Mouse (Mus musculus): ENCODE results near the gene Washc3.

Washc3 gene

DNA sequence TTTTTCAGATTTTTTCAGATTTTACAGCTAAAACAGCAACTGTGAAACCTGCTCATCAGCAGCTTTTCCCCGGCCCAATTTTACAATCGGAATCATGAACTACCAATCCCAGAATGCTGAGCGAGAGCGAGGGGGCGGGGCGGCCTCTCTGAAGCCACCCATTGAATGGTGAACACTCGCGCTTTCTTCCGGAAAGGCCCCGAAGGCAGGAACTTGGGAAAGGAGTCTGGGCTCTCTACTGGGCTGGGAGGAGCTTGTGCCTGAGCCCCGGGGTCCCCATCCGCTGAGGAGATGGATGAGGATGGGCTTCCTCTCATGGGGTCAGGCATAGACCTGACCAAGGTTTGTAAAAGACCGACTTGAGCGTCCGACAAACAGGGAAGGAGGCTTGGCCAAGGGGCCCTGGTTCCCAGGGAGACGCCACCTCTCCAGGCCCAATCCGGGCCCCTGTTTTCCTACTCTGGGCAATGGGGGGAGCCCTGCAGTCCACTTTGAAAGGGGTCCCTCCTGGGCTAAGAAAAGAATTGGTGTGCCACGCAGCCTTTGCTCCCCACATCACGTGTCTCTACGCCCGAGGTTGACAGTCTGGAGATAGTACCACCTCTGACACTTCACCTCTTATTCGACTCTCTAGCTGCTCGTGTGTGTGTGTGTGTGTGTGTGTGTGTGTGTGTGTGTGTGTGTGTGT lies at the start of gene Washc3:
Gene Washc3, plus strand, starts transcription at position 143 of the 688 bp plus-strand sequence.
- peak; percentile 96 for DNase-seq (ENCODE audit: low read depth, low spot score)

DNA sequence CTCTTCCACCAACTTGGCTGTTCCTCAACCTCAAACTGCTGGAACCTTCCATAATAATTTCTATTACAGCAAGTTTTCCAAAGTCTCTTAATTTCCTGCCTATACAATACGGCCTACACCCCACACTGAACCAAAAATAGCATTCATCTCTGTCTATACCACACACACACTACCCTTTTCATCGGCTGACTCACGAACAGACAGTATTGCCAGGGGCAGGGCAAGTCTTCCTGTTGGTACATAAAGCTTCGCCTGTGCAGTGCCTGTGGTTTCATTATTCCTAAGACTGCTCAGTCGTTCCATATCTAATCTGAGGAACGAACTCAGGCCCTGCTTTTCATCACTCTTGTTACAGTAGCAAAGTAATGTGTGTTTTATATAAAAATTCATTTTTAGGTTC lies 49.2 kb upstream of the Washc3 start:
- peak; percentile 39 for DNase-seq (ENCODE audit: low read depth, low spot score)

DNA sequence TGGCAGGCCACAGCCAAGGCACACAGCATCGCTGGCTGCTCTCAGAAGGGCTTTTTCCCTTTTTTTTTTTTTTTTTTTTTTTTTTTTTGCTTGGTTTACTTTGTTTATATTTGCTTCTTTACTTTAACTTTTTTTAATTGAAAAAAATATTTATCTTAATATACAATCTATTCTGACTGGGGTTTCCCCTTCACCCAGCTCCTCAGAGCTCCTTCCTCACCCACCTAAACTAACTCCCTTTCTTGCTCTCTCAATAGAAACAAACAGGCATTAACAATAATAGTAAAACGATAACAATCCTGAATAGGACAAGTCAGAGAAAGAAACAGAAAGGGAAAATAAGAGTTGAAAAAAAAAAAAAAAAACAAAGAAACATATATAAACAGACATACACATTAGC lies 38.8 kb upstream of the Washc3 start:
- DNase-seq (ENCODE audit: low read depth, low spot score) = no peak

DNA sequence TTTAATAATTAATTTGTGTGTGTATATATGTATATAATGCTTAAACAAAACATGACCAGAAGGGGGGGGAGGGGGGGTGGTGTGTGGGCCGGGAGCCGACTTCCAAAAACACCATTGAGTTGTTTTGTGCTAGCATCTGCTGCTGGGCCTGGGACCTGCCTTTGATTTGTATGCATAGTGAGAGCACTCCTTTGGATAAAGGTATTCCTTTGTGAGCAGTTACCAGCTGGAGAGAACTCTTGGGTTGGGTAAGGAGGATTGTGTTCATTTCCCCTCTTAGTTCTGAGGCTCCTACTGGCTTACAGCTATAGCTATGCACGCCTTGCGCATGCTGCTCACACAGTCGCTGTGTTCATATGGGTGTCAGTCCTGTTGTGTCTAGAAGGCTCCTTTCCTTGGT lies 38.2 kb upstream of the Washc3 start:
- no peak for DNase-seq (ENCODE audit: low read depth, low spot score)

DNA sequence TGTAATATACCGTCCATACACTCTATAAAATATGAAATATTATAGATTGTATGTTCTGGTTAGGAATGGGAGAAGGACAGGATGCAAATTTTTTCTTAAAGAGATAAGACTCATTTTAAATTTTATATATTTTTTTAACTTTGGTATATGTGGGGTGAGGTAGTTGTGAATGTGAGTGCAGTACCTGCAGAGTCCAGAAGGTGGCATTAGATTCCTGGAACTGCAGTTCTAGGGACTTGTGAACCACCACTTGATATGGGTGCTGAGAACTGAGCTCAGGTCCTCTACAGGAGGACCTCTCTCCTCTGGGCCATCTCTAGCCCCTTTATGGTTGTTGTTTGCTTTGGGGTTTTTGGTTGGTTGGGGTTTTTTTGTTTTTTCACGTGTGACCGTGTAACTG lies 34.7 kb upstream of the Washc3 start:
- peak; percentile 36 for DNase-seq (ENCODE audit: low read depth, low spot score)

DNA sequence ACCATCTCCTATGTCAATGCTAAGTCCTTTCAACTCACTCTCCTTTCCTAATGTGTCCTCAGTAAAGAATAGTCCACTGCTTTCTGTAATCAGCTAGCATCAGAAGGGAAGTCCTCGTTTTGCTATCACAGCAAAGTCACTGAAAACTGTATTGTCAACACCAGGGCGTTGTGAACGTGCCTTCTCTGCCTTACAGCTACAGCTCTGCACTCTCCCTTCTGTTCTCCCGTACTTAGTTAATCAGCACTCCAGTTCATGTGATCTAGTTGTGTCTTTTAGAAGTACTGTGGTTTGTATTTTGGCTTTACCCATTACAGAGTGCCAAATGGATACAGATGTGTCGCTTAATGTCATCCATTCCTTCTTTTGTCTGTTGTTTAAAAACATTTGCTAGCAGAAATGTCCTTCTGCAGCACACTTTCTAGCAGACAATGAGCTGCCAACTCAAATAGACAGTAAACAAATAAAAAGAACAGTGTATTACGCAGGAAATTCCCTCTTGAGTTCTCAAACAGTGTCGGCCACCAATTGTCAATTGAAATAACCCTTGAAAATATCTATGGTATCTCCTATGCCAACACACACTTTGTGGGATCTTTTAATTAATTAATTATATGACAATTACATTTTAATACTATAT lies 33.3 kb upstream of the Washc3 start:
- DNase-seq (ENCODE audit: low read depth, low spot score) = no peak

DNA sequence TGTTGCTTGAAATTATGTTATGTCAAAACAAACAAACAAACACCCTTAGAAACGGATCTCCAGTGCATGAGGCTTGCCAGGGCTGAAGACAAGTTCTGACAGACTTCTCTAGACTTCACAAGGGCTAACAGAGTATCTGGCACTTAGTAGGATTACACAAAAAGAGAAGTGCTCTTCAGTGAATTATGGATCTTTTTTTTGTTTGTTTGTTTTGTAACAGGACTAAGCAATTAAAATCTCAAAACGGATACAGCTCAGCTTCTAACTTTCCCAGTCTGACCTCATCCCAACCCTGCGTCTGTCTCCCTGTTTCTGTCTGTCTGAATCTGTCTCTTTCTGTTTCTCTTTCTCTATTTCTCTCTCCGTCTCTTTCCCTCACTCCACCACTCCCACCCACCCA lies 352 bp upstream of the Washc3 start:
- DNase-seq (ENCODE audit: low read depth, low spot score) = no peak

DNA sequence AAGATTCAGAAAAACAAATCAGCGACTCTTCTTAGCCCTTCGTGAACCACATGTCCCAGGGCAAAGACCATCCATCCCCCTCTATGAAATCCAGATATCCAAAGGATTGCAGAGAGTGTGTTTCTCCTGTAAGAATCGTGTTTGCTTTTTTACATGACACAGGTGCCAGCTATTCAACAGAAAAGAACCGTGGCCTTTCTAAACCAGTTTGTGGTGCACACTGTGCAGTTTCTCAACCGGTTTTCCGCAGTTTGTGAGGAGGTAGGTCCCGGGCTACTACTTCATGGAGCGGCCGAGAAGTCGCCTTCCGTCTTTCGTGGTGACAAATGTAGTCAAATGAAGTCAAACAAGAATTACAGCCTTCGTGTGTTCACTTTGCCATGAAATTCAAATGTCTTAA lies 757 bp downstream of the Washc3 start:
- no peak for DNase-seq (ENCODE audit: low read depth, low spot score)

DNA sequence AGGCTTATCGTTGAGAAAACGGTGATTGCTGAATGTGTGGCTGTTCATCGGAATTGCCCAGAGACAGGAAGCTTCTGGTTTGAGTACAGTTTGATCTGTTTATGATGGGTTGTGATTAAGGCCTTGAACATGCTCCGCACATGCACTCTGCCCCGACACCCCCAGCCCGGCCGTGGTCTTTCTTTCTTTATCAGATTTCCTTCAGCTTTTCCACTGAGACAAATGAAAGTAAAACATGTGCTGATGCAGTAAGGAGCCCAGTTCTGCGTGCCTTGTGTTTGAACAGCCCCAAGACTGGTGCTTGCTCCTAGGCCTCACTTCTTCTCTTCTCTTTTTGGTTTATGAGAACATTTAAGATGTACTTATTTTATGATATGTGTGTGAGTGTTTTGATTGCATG lies 1.7 kb downstream of the Washc3 start:
- no peak for DNase-seq (ENCODE audit: low read depth, low spot score)

DNA sequence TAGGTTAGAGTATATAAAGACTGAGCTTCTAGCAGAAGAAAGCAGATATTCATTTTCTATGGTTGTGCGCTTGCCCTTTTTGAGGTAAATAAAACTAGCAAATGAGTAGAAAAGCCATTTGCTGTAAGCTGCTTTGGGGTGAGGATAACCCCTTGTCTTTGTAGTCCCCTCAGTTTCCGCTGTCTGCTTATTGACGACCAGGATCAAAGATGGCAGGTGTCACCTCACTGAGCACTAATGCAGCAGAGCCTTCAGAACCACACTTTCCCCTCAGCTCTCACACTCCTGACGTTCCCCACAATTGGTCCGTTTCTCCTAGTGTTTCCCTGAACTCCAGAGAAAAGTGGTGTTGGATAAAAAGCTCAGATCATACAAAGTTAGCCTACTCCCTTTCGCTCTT lies 2.3 kb downstream of the Washc3 start:
- DNase-seq (ENCODE audit: low read depth, low spot score) = no peak

DNA sequence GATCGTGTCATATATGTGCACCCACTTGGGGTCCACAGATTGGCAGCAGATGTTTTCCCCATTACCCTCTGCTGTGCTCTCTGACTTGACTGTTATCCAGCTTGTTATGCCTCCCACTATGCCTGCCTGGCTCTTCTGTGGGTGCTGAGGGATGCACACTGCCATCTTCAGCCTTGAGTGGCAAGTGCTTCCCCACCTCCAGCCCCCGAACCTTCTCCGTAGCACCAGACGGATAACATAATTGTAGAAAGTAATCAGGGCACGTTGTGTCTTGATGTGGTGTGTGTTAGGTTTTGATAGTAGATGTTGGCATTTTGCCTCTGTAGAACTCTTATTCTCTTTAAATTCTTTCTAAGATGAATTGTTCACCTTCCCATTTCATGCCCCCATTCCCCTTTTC lies 11.8 kb downstream of the Washc3 start:
- DNase-seq (ENCODE audit: low read depth, low spot score) = no peak

DNA sequence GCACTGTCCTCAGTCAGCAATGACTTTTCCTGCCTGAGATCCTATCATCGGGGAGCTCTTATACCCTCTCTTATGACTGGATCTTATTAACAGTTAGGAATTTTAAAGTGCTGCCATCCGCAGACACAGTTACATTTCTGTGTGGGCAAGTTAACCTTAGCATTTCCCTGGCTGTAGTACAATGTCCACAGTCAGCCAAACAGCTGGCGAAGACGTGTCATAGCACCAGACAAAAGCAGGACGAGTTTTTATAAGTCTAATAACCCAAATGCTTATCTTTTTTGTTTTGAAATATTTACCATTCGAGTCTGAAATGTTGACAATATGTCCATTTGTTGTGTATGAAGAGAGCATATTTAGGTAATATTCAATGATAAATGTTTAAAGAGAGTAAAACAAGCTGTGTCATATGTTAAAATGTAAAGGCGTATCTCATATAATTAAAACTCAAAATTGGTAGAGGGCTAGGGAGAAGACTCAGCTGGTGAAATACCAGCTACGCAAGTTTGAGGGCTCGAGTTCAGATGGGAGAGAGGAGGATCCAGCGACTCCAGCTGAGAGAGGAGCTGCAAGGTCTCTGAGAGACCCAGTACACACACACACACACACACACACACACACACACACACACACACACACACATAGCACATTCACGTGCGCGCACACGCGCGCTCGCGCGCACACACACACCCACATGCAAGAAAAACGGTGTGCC lies 14.1 kb downstream of the Washc3 start:
- DNase-seq (ENCODE audit: low read depth, low spot score) = no peak

DNA sequence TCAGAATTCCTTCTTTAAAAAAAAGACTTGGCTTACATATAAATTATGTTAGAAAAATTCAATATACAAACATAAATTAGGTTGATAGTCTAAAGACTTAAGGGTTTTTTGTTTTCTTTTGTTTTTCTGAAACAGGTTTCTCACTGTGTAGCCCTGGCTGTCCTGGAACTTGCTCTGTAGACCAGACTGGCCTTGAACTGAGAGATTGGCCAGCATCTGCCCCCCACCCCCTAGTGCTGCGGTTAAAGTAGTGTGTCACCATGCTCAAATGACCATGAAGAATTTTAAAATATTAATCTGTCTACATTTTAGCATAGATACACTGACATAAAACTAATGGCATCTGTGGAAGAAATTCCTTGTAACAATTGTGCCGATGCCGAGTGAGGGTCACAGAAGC lies 17.3 kb downstream of the Washc3 start:
- no peak for DNase-seq (ENCODE audit: low read depth, low spot score)

DNA sequence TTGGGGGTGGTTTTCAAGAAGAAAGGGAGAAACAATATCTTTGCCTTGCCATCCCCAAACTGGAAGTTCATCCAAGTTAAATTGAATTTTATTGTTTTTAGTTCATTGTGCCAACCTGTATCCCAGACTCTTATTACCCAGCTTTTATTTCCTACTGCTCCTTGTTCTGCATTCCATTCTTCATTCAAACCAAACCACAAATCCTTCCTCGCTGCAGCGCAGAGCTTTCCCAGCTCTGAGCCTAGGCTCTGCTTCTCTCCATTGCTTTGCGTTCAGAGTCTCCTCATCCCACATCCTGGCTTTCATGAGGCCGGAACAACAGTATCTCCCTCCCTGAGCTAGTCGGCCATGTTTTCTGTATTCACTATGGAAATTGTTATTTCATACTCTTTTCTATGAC lies 20.8 kb downstream of the Washc3 start:
- no peak for DNase-seq (ENCODE audit: low read depth, low spot score)

DNA sequence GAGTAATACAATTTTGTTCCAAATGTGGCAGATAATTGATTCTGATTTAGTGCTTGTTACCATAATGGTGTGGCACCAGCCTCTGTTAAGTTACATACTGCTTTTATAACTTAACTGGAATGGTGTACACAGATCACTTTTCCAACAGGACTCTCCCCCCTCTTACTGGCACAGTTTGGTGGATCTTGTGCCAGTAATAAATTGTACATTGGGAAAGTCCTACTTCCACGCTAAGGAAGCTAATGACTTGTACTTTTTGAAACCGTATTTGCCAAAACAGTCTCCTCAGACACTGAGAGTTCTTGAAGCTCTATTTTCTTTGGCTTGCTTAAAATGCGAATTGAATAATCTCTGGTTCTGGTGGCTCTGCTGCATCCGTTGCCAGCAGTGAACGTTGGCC lies 24.5 kb downstream of the Washc3 start:
- DNase-seq (ENCODE audit: low read depth, low spot score) = no peak

DNA sequence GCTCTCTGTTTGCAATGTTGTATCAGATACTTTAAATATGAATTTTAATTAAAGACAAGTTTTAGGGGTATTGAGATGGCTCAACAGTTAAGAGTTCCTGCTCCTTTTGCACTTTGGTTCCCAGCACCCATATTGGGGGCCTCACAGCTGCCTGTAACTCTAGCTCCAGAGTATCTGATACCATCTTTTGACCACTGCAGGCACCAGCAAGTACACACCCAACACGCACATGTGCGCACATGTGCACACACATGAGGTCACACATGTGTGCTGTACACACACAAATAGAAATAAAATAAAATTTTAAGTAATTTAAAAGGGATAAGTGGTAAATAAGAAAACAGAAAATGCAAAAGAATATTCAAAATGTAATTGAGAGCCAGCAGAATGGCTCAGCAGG lies 27.1 kb downstream of the Washc3 start:
- DNase-seq (ENCODE audit: low read depth, low spot score) = no peak

DNA sequence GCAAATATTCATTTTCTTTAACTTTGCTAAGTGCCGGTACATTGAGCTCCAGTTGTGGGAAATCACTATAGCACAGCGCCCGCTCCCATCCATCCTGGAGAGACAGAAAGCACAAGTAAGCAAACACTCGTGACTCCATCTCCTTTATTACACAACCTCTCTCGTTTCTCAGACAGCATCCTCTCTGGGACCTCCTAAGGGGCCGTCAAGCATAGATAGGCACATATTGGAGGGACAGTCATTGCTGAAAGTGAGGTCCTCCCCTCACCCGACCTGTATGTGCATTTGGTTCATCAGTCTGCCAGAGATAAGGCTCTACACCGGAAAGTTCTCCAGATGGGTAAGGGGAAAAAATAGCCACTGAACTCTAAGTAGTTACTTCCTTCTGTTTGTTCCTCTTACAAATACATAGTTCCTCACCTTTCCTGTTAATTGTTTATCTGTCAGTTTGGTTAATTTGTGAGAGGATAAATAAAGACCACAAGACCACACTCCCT lies 27.7 kb downstream of the Washc3 start:
- no peak for DNase-seq (ENCODE audit: low read depth, low spot score)

DNA sequence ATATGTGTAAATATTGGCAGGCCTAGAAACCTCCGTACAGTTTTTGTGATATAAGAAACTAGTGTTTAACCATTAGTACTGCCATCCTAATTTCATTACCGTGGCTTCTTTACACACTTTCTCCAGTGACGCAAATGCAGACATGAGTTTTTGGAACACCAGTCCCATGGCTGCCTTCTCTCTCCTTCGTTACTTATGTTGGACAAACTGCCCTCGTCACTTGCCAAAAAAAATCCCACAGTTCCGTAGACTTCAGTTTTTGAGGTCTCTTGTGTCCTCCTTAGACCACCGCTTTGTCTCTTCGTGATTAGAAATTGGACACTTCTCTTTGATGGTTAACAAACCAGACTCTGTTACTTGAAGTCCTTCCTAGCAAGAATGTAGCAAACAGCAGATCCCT lies 30.8 kb downstream of the Washc3 start:
- no peak for DNase-seq (ENCODE audit: low read depth, low spot score)

DNA sequence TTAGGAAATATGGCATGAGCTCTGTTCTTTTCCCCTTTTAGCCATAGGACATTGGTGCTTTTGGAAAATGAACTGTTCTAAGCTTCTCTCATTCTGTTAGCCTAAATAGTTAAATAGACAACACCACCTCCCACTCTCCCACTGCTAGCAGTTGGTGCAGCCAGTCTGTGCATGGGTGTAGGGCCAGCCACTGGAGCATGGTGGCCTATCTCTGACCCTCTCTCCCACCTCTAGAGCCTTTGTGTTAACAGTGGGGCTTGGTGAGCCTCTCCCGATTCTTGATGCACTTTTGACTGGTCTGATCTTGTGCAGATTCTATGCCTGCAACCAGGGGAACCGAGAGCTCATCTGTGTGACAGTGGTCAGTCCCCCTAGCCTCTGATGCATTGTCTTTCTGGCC lies 31.9 kb downstream of the Washc3 start:
- no peak for DNase-seq (ENCODE audit: low read depth, low spot score)

DNA sequence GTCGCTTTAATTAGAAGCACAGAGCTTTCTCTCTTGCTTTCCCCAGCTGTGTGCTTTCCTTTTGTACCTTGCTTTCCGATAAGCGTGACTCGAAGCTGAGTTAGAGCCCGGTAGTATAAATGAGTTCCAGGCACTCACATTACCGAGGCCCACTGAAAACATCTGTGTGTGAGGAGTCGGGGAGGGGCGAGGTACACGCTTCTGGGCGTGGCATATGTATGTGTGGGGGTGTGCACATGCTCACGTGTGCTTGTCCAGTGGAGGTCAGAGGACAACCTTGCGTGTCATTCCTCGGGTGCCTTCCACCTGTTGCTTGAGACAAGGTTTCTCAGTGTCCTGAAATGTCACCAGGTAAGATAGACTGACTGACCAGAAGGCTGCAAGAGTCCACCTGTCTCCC lies 43.8 kb downstream of the Washc3 start:
- DNase-seq (ENCODE audit: low read depth, low spot score) = no peak

DNA sequence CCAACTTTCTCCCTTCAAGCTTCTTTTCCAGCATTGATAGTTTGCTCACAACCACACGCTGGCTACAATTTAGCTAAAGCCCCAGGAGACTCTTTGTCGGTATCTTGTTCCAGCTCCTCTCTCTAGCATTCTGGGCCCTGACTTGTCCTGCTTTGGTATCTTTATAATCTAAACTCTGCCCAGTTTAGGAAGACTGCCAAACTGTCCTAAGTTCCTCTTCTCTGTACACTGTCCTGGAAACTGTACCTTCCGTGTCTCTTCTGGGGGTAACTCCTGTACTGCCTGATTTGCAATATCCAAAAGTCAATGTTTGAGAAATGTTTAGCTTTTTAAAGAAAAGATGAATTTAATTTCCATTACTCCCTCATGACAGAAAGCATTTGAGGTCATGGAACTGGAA lies 49.4 kb downstream of the Washc3 start:
- no peak for DNase-seq (ENCODE audit: low read depth, low spot score)

DNA sequence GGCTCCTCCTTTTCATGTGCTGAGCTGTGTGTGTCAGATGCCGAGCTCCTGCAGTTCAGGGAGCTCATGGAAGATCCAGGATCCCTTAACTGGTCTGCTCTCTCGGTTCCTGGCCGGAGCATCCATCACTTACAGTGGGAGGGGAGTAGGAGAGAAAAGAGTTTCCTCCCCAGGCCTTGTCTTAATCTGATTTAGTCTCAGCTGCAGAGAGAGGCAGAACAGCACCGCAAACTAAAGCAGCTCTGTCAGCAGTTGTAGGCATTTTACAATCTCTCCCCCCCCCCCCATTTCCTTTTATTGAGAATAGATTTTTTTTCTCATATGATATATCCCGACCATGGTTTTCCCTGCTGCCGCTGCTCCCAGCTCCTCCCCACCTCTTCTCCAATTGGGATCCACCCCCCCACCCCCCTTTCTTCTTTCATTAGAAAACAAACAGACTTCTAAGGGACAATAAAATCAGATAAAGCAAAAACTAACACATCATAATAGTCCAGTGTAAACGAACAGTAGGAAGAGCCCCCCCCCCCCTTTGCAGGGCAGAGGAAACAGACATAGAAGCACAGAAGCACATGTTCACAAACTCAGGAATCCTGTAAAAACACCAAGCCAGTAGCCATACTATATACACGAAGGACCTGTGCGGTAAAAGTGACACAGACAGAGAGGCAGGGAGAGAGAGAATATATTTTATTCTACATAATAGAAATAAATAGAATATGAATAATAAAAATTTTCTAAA lies 51.4 kb downstream of the Washc3 start:
- no peak for DNase-seq (ENCODE audit: low read depth, low spot score)
